Mouse (Mus musculus): ENCODE measurements around the gene Gpr180. TPM values are rescaled to one million over a fixed set of nuclear protein-coding genes. Genes with fewer than 3 reads are reported as not detected.
"Not testable (repeated sequence)": the region's sequence is repeated elsewhere in the genome, so short reads cannot be mapped to it uniquely, and the experiment has no call there.

The Gpr180 gene
- polyA plus RNA-seq (2015; fragmentation: Nextera tagmentation; extraction: Ambion mirVana), result 29.0 and 29.1 TPM in 2 replicates

GRCm38 (mm10) chr14:118136744-118137452, at the start of gene Gpr180:
Gene Gpr180, plus strand, starts transcription at chr14:118137158.
- peaks cover 21% of the 10 kb centered on the region for H3K4me1 ChIP-seq
- H3K27ac ChIP-seq (replicated peaks), result peak within 1 kb of the TSS; percentile 74
- H3K4me2 ChIP-seq (replicated peaks), result peak within 1 kb of the TSS; percentile 78
- 0 out of 2 replicates have a peak, but pooled peaks cover 8% of the 10 kb centered on the region for H3K36me3 ChIP-seq
- no peaks in the 10 kb centered on the region for H3K9me3 ChIP-seq
- peak within 1 kb of the TSS; percentile 90 for H3K9ac ChIP-seq (replicated peaks)
- H3K4me3 ChIP-seq, result peak within 1 kb of the TSS; percentile 89
- under 1% methylated on average over 71 of the region's 77 CpGs for WGBS
- ATAC-seq (replicated peaks), result peak; percentile 98
- H3K27me3 ChIP-seq, result no peaks in the 10 kb centered on the region

- H3K9ac ChIP-seq (replicated peaks), result peak overlapping the region; percentile 67
- WGBS, result 2% methylated on average over 22 of the region's 22 CpGs
- H3K4me1 ChIP-seq, result peaks cover 11% of the 10 kb centered on the region
- H3K27me3 ChIP-seq, result no peaks in the 10 kb centered on the region
- no peaks in the 10 kb centered on the region for H3K36me3 ChIP-seq
- H3K4me3 ChIP-seq, result peak overlapping the region; percentile 78
- peak; percentile 55 for ATAC-seq (replicated peaks)
- no peaks in the 10 kb centered on the region for H3K9me3 ChIP-seq
- peak overlapping the region; percentile 70 for H3K27ac ChIP-seq (replicated peaks)
- peak overlapping the region; percentile 67 for H3K4me2 ChIP-seq (replicated peaks)
These were observed 48.3 kb upstream of the Gpr180 start for GRCm38 (mm10) chr14:118088437-118089207.

GRCm38 (mm10) chr14:118089215-118089805, 47.6 kb upstream of the Gpr180 start:
- peak; percentile 86 for ATAC-seq (replicated peaks)

GRCm38 (mm10) chr14:118089806-118090392, 47.1 kb upstream of the Gpr180 start:
- WGBS, result under 1% methylated on average over 18 of the region's 18 CpGs

More at GRCm38 (mm10) chr14:118089215-118089805, 47.6 kb upstream of the Gpr180 start:
- H3K4me1 ChIP-seq, result peaks cover 11% of the 10 kb centered on the region
- H3K4me2 ChIP-seq (replicated peaks), result peak overlapping the region; percentile 67
- peak overlapping the region; percentile 70 for H3K27ac ChIP-seq (replicated peaks)
- H3K36me3 ChIP-seq, result no peaks in the 10 kb centered on the region
- peak overlapping the region; percentile 78 for H3K4me3 ChIP-seq
- no peaks in the 10 kb centered on the region for H3K9me3 ChIP-seq
- peak overlapping the region; percentile 67 for H3K9ac ChIP-seq (replicated peaks)
- under 1% methylated on average over 44 of the region's 44 CpGs for WGBS
- no peaks in the 10 kb centered on the region for H3K27me3 ChIP-seq

GRCm38 (mm10) chr14:118098265-118098664, 38.7 kb upstream of the Gpr180 start:
- ATAC-seq (replicated peaks), result no peak
- H3K9ac ChIP-seq (replicated peaks), result no peak overlapping the region
- H3K4me1 ChIP-seq, result no peaks in the 10 kb centered on the region
- H3K27me3 ChIP-seq, result no peaks in the 10 kb centered on the region
- 77% methylated on average over 2 of the region's 2 CpGs for WGBS
- H3K36me3 ChIP-seq, result no peaks in the 10 kb centered on the region
- no peak overlapping the region for H3K4me2 ChIP-seq (replicated peaks)
- no peaks in the 10 kb centered on the region for H3K9me3 ChIP-seq
- H3K4me3 ChIP-seq, result no peak overlapping the region
- no peak overlapping the region for H3K27ac ChIP-seq (replicated peaks)

More at GRCm38 (mm10) chr14:118089806-118090392, 47.1 kb upstream of the Gpr180 start:
- ATAC-seq (replicated peaks), result peak; percentile 65
- no peak overlapping the region; the same call in none of the 2 replicates for H3K27ac ChIP-seq (replicated peaks)
- peak overlapping the region; percentile 67 for H3K9ac ChIP-seq (replicated peaks)
- peaks cover 11% of the 10 kb centered on the region for H3K4me1 ChIP-seq
- H3K36me3 ChIP-seq, result no peaks in the 10 kb centered on the region
- peak overlapping the region; percentile 78 for H3K4me3 ChIP-seq
- H3K27me3 ChIP-seq, result no peaks in the 10 kb centered on the region
- peak overlapping the region; percentile 67 for H3K4me2 ChIP-seq (replicated peaks)
- H3K9me3 ChIP-seq, result no peaks in the 10 kb centered on the region

GRCm38 (mm10) chr14:118101227-118101990, 35.5 kb upstream of the Gpr180 start:
- ATAC-seq (replicated peaks), result no peak
- H3K36me3 ChIP-seq, result no peaks in the 10 kb centered on the region
- no peak overlapping the region for H3K9ac ChIP-seq (replicated peaks)
- no peak overlapping the region for H3K27ac ChIP-seq (replicated peaks)
- H3K9me3 ChIP-seq, result no peaks in the 10 kb centered on the region
- no peak overlapping the region for H3K4me2 ChIP-seq (replicated peaks)
- no peaks in the 10 kb centered on the region for H3K27me3 ChIP-seq
- no peaks in the 10 kb centered on the region for H3K4me1 ChIP-seq
- 85% methylated on average over 14 of the region's 14 CpGs for WGBS
- no peak overlapping the region for H3K4me3 ChIP-seq

- H3K4me3 ChIP-seq; H3K9me3 ChIP-seq; H3K27ac ChIP-seq (replicated peaks); H3K4me1 ChIP-seq; H3K4me2 ChIP-seq (replicated peaks); H3K9ac ChIP-seq (replicated peaks); ATAC-seq (replicated peaks); H3K27me3 ChIP-seq: not testable (repeated sequence)
- peaks cover 13% of the 10 kb centered on the region for H3K36me3 ChIP-seq
- 89% methylated on average over 2 of the region's 2 CpGs for WGBS
These were observed 29.5 kb upstream of the Gpr180 start for GRCm38 (mm10) chr14:118107479-118107878.

GRCm38 (mm10) chr14:118113116-118113515, 23.8 kb upstream of the Gpr180 start:
- WGBS, result 94% methylated on average over 6 of the region's 6 CpGs
- Histone ChIP-seq H3K27ac (replicated peaks) (no peak overlapping the region), H3K9me3 (no peaks in the 10 kb centered on the region), H3K4me1 (no peaks in the 10 kb centered on the region), H3K36me3 (peaks cover 62% of the 10 kb centered on the region), H3K4me2 (replicated peaks) (no peak overlapping the region), H3K27me3 (no peaks in the 10 kb centered on the region), H3K4me3 (no peak overlapping the region), H3K9ac (replicated peaks) (no peak overlapping the region)
- ATAC-seq (replicated peaks), result no peak

GRCm38 (mm10) chr14:118124129-118124528, 12.8 kb upstream of the Gpr180 start:
- WGBS, result 88% methylated on average over 5 of the region's 5 CpGs
- H3K4me1 ChIP-seq, result no peaks in the 10 kb centered on the region
- H3K36me3 ChIP-seq, result peaks cover 47% of the 10 kb centered on the region
- H3K27ac ChIP-seq (replicated peaks), result no peak overlapping the region
- H3K4me2 ChIP-seq (replicated peaks), result no peak overlapping the region
- H3K4me3 ChIP-seq, result no peak overlapping the region
- no peaks in the 10 kb centered on the region for H3K9me3 ChIP-seq
- no peaks in the 10 kb centered on the region for H3K27me3 ChIP-seq
- H3K9ac ChIP-seq (replicated peaks), result no peak overlapping the region
- ATAC-seq (replicated peaks), result no peak

- Histone ChIP-seq H3K36me3 (peaks cover 41% of the 10 kb centered on the region), H3K4me1 (no peaks in the 10 kb centered on the region), H3K9ac (replicated peaks) (no peak overlapping the region), H3K27ac (replicated peaks) (no peak overlapping the region), H3K9me3 (no peaks in the 10 kb centered on the region), H3K4me3 (no peak overlapping the region), H3K27me3 (no peaks in the 10 kb centered on the region), H3K4me2 (replicated peaks) (no peak overlapping the region)
- ATAC-seq (replicated peaks), result no peak
- 89% methylated on average over 4 of the region's 4 CpGs for WGBS
These were observed 12.2 kb upstream of the Gpr180 start for GRCm38 (mm10) chr14:118124771-118125170.

GRCm38 (mm10) chr14:118126301-118126700, 10.7 kb upstream of the Gpr180 start:
- H3K27ac ChIP-seq (replicated peaks), result no peak overlapping the region
- no peak overlapping the region for H3K4me3 ChIP-seq
- no peaks in the 10 kb centered on the region for H3K27me3 ChIP-seq
- peaks cover 5% of the 10 kb centered on the region for H3K4me1 ChIP-seq
- H3K9me3 ChIP-seq, result no peaks in the 10 kb centered on the region
- ATAC-seq (replicated peaks), result no peak
- H3K9ac ChIP-seq (replicated peaks), result no peak overlapping the region
- peaks cover 30% of the 10 kb centered on the region for H3K36me3 ChIP-seq
- H3K4me2 ChIP-seq (replicated peaks), result no peak overlapping the region
- 92% methylated on average over 5 of the region's 5 CpGs for WGBS
